Mouse (Mus musculus) small intestine, adult 2 months (tissue): ENCODE measurements at regions not wholly inside any gene's neighbourhood (a gene's known extent, or its start where the extent isn't known, plus 50 kb on each side); places are given as distances from the start of the nearest gene placed in this dataset.

Experiments used
- CTCF ChIP-seq: fragments of 200-500 bp; IDR thresholded peaks from 2 replicates; pipeline ENCODE4 v1.5.1; 2012; ENCODE audit warnings: low read depth, mild to moderate bottlenecking, control low read depth, inconsistent platforms, low read length, moderate library complexity, mixed read lengths; ENCODE audit not compliant: insufficient replicate concordance, insufficient read length; ENCODE audit errors: extremely low read depth
- POLR2A ChIP-seq: fragments of 200-500 bp; IDR thresholded peaks from 2 replicates; pipeline ENCODE4 v1.6.1; 2012; ENCODE audit warnings: low read depth, mild to moderate bottlenecking, control low read depth, inconsistent platforms, low read length, moderate library complexity

GRCm38 (mm10) chr11:114194055-114194706 is 127.3 kb upstream of the Sdk2 start:
- TF ChIP-seq POLR2A (no peak), CTCF (no peak)
